32 mouse cellular contexts compared by ENCODE assay signal in the genomic region with DNA sequence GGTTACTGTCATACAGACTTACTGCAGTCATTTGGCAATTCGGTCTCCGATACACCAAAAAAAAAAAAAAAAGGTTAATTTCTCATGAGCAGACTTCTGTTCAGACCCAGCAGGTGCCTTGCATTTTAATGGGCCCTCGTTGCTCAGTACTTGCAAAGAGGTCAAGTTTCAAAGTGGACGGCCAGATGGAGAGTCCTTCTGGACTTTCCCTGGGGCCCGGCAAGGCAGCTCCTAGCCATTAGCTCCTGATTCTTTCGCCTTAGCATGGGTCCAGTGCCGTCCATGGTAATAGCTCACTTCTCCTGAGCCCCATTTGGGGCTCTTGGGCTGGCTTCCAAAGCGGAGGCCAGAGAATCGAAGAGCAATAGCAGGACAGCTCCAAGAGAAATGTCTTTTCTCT.
A peak's percentile ranks its signal among the peaks of the same experiment; 100 is the strongest.
DNase-seq lines count a peak whose midpoint lies in the region; ATAC-seq and TF ChIP-seq lines count a peak whose summit lies in the region.
"Had no signal": no experiment of that assay in that cellular context is flagged by ENCODE, and none has a peak within 500 bp of the region (broad histone marks: within the 10 kb centered on the region; RNA-seq: fewer than 3 reads in every experiment).

No protein-coding gene starts in this region.

- H3K36me3 ChIP-seq in hindbrain, embryonic 10.5 days: no peaks in the 10 kb centered on the region
- no peaks in the 10 kb centered on the region for H3K36me3 ChIP-seq in hindbrain, embryonic 11.5 days (ENCODE audit: control insufficient read depth, insufficient read depth, low read length)
- no peaks in the 10 kb centered on the region for H3K36me3 ChIP-seq in limb, embryonic 10.5 days
- H3K36me3 ChIP-seq in neural tube, embryonic 15.5 days: no peaks in the 10 kb centered on the region
- H3K36me3 ChIP-seq: embryonic facial prominence, embryonic 12.5 days; forebrain, embryonic 10.5 days; forebrain, embryonic 15.5 days; heart, embryonic 13.5 days; hindbrain, embryonic 13.5 days; limb, embryonic 13.5 days; liver, embryonic 12.5 days had no signal

- ATAC-seq in hindbrain, embryonic 11.5 days (ENCODE audit: low FRiP score): no peak
- ATAC-seq in neural tube, embryonic 15.5 days (ENCODE audit: low FRiP score): no peak
- ATAC-seq: CD4-positive, CD25-positive, alpha-beta regulatory T cell, adult 4 months; forebrain, embryonic 15.5 days; intestine, embryonic 16.5 days; liver, embryonic 12.5 days; liver, postnatal 0 days; midbrain, embryonic 16.5 days had no signal

- H3K27ac ChIP-seq in hindbrain, embryonic 10.5 days: no peak overlapping the region
- H3K27ac ChIP-seq in hindbrain, embryonic 11.5 days (ENCODE audit: low read depth, low read length): no peak overlapping the region
- H3K27ac ChIP-seq in cerebellum, adult 2 months (ENCODE audit: insufficient read depth, low read length): no peak overlapping the region
- peak overlapping the region; percentile 21; the same call in 1 of the 2 replicates for H3K27ac ChIP-seq in limb, embryonic 10.5 days
- no peak overlapping the region for H3K27ac ChIP-seq in neural tube, embryonic 15.5 days (replicated peaks)
- H3K27ac ChIP-seq: embryonic facial prominence, embryonic 12.5 days; forebrain, embryonic 10.5 days; forebrain, embryonic 15.5 days; gastrocnemius, adult 2 months; heart, adult 2 months; heart, embryonic 13.5 days; hindbrain, embryonic 13.5 days; kidney, postnatal 0 days; limb, embryonic 13.5 days; liver, embryonic 12.5 days; stomach, postnatal 0 days had no signal

- H3K9ac ChIP-seq in hindbrain, embryonic 11.5 days (ENCODE audit: low read depth, low read length): no peak overlapping the region
- H3K9ac ChIP-seq in neural tube, embryonic 15.5 days (replicated peaks): no peak overlapping the region
- H3K9ac ChIP-seq: embryonic facial prominence, embryonic 12.5 days; forebrain, embryonic 15.5 days; heart, embryonic 13.5 days; hindbrain, embryonic 13.5 days; limb, embryonic 13.5 days; liver, embryonic 12.5 days; liver, postnatal 0 days had no signal

- DNase-seq in hindbrain, embryonic 10.5 days (ENCODE audit: low spot score): peak; percentile 6
- DNase-seq in hindbrain, embryonic 11.5 days (ENCODE audit: low spot score): no peak
- peak; percentile 18 to 56 for DNase-seq in cerebellum, adult 2 months
- peak; percentile 24 to 52 for DNase-seq in cerebellum, postnatal 10 days
- peak; percentile 48 for DNase-seq in limb, embryonic 10.5 days (ENCODE audit: low spot score)
- DNase-seq in heart, postnatal 10 days: no peak
- DNase-seq: adrenal gland, postnatal 14 days; embryo, embryonic 11 days; gastrocnemius, adult 2 months; gastrocnemius, postnatal 36 days; heart, adult 2 months; heart, postnatal 14 days; kidney, adult 8-10 months; kidney, postnatal 4 days; layer of hippocampus, postnatal 36 days; liver, postnatal 0 days; right cerebral cortex, postnatal 4 days; thymus, adult 18-20 months; thymus, postnatal 25 days had no signal

- no peak overlapping the region for H3K4me2 ChIP-seq in hindbrain, embryonic 11.5 days (replicated peaks; ENCODE audit: low read depth, low read length)
- no peak overlapping the region for H3K4me2 ChIP-seq in neural tube, embryonic 15.5 days
- H3K4me2 ChIP-seq: embryonic facial prominence, embryonic 12.5 days; forebrain, embryonic 15.5 days; heart, embryonic 13.5 days; hindbrain, embryonic 13.5 days; limb, embryonic 13.5 days; liver, embryonic 12.5 days had no signal

- H3K4me1 ChIP-seq in hindbrain, embryonic 10.5 days (replicated peaks): no peaks in the 10 kb centered on the region
- no peaks in the 10 kb centered on the region for H3K4me1 ChIP-seq in hindbrain, embryonic 11.5 days (replicated peaks; ENCODE audit: control insufficient read depth, insufficient read depth, low read length)
- no peaks in the 10 kb centered on the region for H3K4me1 ChIP-seq in cerebellum, adult 2 months (ENCODE audit: control insufficient read depth, insufficient read depth, low read length)
- H3K4me1 ChIP-seq in limb, embryonic 10.5 days: peaks cover 23% of the 10 kb centered on the region
- H3K4me1 ChIP-seq in neural tube, embryonic 15.5 days: 0 out of 2 replicates have a peak, but pooled peaks cover 3% of the 10 kb centered on the region
- H3K4me1 ChIP-seq: embryonic facial prominence, embryonic 12.5 days; forebrain, embryonic 10.5 days; forebrain, embryonic 15.5 days; heart, embryonic 13.5 days; hindbrain, embryonic 13.5 days; liver, embryonic 12.5 days had no signal

- 62% methylated on average over 9 of the region's 9 CpGs for WGBS in hindbrain, embryonic 10.5 days
- 53% methylated on average over 9 of the region's 9 CpGs for WGBS in hindbrain, embryonic 11.5 days
- WGBS in cerebellum, adult 2 months: 19% methylated on average over 9 of the region's 9 CpGs
- 41% methylated on average over 9 of the region's 9 CpGs for WGBS in limb, embryonic 10.5 days
- WGBS in neural tube, embryonic 15.5 days: 47% methylated on average over 9 of the region's 9 CpGs

- TF ChIP-seq CTCF in cerebellum, adult 2 months (IDR thresholded peaks at IDR 0.05; ENCODE audit: borderline replicate concordance, insufficient read depth, low read depth, low read length): no peak

- no peak for TF ChIP-seq POLR2A in cerebellum, adult 2 months (IDR thresholded peaks at IDR 0.05; ENCODE audit: borderline replicate concordance, insufficient read depth, low read length)

- intact Hi-C loops in heart, postnatal 10 days (cut with DNase I): no loop called here

- H3K27me3 ChIP-seq in hindbrain, embryonic 10.5 days (ENCODE audit: insufficient read depth, poor library complexity, severe bottlenecking): no peaks in the 10 kb centered on the region
- no peaks in the 10 kb centered on the region for H3K27me3 ChIP-seq in hindbrain, embryonic 11.5 days (ENCODE audit: control insufficient read depth, insufficient read depth, low read length)
- H3K27me3 ChIP-seq in cerebellum, adult 2 months (ENCODE audit: control insufficient read depth, insufficient read depth, low read length): no peaks in the 10 kb centered on the region
- H3K27me3 ChIP-seq in limb, embryonic 10.5 days (ENCODE audit: low read depth, poor library complexity, severe bottlenecking): no peaks in the 10 kb centered on the region; the same call in 1 of the 2 replicates
- H3K27me3 ChIP-seq in neural tube, embryonic 15.5 days (replicated peaks): no peaks in the 10 kb centered on the region
- H3K27me3 ChIP-seq: embryonic facial prominence, embryonic 12.5 days; forebrain, embryonic 15.5 days; heart, embryonic 13.5 days; hindbrain, embryonic 13.5 days; liver, embryonic 12.5 days had no signal

- no peak overlapping the region for H3K4me3 ChIP-seq in hindbrain, embryonic 10.5 days
- no peak overlapping the region for H3K4me3 ChIP-seq in hindbrain, embryonic 11.5 days (ENCODE audit: low read depth, low read length)
- H3K4me3 ChIP-seq in cerebellum, adult 2 months (replicated peaks; ENCODE audit: insufficient read depth, low read depth, low read length): no peak overlapping the region
- H3K4me3 ChIP-seq in limb, embryonic 10.5 days: no peak overlapping the region
- H3K4me3 ChIP-seq in neural tube, embryonic 15.5 days (replicated peaks): no peak overlapping the region
- H3K4me3 ChIP-seq: embryonic facial prominence, embryonic 12.5 days; forebrain, embryonic 10.5 days; forebrain, embryonic 15.5 days; gastrocnemius, adult 2 months; heart, adult 2 months; heart, embryonic 13.5 days; hindbrain, embryonic 13.5 days; limb, embryonic 13.5 days; liver, embryonic 12.5 days had no signal

- H3K9me3 ChIP-seq in hindbrain, embryonic 10.5 days: no peaks in the 10 kb centered on the region
- H3K9me3 ChIP-seq in hindbrain, embryonic 11.5 days (ENCODE audit: control insufficient read depth, low read length): no peaks in the 10 kb centered on the region
- H3K9me3 ChIP-seq in limb, embryonic 10.5 days (replicated peaks): no peaks in the 10 kb centered on the region
- H3K9me3 ChIP-seq in neural tube, embryonic 15.5 days (replicated peaks): no peaks in the 10 kb centered on the region
- H3K9me3 ChIP-seq: embryonic facial prominence, embryonic 12.5 days; forebrain, embryonic 10.5 days; forebrain, embryonic 15.5 days; heart, embryonic 13.5 days; hindbrain, embryonic 13.5 days; limb, embryonic 13.5 days; liver, embryonic 12.5 days had no signal

Comparison
In these comparisons a context has a peak if more than half of its experiments do, and no peak if none do; other contexts are left out.
1. DNase-seq: peak in hindbrain, embryonic 10.5 days (single experiment), cerebellum, adult 2 months (2 of 2), cerebellum, postnatal 10 days (2 of 2) and limb, embryonic 10.5 days (single experiment); none in hindbrain, embryonic 11.5 days (single experiment) and heart, postnatal 10 days (0 of 2).